Mouse (Mus musculus): ENCODE measurements around the gene Tradd.
"Not testable (repeated sequence)": the region's sequence is repeated elsewhere in the genome, so short reads cannot be mapped to it uniquely, and the experiment has no call there.

Tradd gene

DNA sequence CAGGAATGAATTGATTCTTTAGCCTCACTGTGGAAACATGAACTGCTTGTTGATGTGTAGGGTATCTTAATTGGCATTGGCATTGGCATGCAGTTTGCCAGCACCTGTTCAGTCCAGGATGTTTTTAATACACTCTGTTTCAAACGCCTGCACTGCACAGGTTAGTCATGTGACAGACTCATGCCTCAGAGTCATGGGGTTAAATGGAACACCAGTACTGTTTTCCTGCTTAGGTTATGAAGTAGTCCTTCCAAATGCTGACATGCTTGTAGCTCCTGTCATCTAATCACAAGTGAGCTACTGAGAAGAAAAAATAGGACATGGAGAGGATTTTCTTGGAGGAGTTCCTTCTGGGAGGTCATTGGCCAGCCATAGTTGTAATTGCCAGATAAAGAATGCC lies 29.2 kb downstream of the Tradd start:
- DNase-seq, result no peak

DNA sequence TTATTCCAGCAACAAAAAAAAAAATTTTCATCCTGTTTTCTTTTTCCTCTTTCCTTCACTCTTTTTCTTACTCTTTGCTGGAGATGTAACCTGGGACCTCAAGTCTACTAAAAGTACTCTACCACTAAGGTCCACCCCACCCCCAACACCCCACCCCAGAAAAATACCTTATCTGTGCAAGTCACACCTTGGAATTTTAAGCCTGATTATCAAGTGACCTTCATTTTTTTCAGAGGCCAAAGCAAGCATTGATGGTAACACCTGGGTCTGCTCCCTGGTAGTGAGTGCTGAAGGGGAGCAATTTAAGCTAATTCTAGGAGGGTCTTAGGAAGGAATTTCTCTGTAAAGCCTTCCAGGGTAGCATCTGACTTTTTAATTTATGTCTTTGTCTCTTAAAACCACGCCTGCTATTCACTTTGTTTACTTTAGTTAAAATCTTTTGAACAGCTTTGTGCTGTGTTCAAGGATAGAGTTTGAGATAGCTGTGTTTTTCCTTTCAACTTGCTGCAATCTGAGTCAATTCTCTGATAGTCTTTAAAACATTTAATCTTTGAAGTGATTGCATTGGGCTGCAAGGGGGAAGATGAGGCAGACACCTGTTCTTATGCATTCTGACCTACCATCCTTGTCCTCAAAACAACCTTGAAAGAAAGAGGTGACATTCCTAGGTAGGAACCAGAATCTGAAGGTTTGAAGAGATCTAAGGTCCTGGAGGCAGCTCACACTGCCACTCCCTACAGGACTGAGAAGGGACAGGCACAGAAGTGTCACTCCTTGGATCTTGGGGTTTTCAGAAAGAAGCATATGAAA lies 31.1 kb downstream of the Tradd start:
- no peak for DNase-seq

DNA sequence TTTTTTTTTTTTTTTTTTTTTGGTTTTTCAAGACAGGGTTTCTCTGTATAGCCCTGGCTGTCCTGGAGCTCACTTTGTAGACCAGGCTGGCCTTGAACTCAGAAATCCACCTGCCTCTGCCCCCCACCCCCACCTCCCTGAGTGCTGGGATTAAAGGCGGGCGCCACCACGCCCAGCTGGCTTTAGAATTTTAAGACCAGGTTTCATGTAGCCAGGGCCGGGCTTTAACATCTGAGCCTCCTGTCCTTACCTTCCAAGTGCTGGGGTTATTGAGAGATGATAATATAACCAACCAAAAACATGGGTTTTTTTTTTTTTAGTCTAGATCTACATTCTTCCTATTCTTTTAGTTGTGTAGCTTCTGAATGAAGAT lies 32.1 kb downstream of the Tradd start:
- DNase-seq, result not testable (repeated sequence)

DNA sequence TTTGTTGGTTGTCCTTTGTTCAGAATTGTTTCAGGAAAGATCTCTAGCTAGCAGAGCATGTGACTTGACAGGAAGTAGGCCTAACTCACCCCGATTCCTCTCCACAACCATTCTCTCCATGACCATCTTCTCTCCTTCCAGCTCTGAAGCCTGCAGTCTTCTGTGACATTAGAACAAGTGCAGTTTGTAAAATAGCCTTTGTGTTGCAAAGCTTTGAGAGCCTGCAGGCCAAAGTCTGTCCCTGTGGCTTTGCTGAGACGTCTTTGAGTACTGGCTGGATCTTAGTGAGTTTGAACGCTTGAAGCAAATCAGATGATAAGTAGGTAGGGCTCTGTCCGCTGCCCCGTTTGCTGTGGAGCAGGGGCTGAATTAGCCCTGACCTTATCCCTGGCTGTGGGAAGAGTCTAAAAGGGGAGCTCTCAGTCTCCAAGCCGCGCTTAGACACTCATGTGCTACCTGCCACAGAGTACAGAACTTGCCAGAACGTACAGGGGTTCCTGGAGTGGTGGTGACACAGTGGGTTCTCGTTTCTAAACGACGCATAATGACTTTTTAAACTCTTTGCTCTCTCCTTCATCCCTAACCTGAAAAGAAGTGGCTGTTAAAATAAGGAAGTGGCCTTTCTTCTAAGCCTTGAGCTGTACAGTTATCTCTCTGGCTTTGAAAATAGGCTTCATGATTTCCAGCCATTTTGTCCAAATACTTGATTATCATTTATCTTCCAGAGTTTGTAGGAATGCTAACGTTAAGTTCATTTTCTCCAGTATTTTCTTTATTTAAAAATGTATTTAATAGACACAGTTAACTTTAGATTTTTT lies 32.7 kb downstream of the Tradd start:
- DNase-seq, result no peak

DNA sequence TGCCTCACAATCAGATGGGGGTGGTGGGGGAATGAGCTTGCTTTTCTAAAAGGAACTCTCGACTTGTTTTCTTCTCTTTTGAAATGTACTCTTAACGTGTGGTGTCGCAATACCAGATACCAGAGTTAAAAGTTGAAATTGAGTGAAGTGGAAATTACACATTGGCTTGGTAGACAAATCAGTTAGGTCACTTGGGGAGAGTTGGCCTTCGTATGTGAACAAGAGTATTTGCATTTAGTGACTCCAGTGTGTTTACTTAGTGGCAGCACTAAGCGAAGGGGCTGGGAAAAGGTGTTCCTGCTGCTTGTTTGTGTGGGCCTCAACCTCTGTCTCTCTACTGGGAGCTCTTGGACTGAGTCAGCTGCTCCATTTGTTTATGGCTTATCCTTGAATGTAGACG lies 38.5 kb downstream of the Tradd start:
- peak; percentile 87 for DNase-seq

DNA sequence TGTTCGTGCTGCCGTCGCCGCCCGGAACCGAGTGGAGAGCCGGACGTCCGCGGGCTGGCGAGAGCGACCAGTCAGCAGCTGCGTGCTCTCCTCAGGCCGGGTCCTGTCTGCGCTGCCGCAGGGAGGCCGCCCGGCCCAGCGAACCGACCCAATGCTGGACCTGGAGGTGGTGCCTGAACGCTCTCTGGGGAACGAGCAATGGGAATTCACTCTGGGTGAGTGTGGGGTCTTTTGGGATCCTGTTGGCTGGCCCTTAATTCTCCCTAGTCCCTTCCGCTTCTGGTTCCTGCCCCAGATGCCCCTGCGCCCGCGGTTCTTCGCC lies 39.2 kb downstream of the Tradd start:
- DNase-seq, result no peak

DNA sequence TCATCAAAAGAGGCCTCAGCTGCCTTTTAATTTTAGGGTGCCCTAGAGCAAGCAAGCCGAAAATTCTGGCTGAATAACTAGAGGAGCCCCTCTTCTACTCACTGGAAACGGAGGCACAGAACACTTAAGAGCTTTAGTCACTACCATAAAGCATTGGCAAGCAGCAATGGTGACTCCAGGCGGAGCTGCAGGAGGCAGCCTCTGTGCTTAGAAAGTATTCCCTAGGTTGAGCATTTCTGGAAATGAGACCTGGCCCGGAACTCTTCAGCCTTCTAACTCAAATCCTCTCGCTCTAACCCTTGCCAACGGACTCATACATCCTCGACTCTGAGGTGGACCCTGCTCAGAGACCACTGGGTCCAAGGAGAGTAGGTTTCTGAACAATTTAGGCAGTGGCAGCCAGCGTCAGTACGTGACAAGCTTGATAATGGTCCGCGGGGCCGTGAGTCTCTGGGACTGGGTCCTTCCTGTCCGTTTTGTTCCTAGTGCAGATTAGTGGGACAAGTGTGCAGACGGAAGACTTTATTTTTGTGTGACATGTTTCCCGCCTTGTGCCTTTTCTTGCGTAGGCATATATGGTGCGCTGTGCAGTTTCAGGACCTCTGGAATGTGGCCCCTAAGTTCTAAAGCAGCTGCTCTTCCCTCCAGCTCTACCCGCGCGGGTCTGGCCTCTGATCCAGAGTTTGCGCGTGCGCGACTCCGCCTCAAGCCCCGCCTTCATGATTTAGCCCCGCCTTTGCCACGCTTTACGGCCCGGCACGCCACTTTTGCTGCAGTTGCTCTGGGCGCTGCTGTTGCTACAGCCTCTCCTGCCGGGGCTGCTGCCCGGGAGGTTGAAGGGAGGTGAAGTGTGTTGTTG lies 39.8 kb downstream of the Tradd start, which contains the start of gene D230025D16Rik:
Gene D230025D16Rik (plus strand): TSS at position 733 of the 859 bp plus-strand sequence.
- DNase-seq, result peak; percentile 96

DNA sequence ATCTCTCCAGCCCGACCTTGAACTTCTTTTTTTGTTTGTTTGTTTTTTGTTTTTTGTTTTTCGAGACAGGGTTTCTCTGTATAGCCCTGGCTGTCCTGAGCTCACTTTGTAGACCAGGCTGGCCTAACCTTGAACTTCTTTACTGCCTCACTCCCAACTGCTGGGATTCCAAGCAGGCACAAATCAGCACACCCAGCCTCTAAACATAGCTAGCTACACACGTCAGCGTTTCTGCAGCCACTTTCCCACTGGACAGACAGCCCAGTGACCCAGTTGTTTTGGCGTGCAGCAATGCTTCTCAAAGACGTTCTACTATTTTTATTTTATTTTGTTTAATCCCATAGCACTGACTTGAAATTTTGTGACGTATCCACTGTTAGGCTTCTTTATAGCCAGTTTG lies 40.6 kb downstream of the Tradd start:
- DNase-seq, result no peak

DNA sequence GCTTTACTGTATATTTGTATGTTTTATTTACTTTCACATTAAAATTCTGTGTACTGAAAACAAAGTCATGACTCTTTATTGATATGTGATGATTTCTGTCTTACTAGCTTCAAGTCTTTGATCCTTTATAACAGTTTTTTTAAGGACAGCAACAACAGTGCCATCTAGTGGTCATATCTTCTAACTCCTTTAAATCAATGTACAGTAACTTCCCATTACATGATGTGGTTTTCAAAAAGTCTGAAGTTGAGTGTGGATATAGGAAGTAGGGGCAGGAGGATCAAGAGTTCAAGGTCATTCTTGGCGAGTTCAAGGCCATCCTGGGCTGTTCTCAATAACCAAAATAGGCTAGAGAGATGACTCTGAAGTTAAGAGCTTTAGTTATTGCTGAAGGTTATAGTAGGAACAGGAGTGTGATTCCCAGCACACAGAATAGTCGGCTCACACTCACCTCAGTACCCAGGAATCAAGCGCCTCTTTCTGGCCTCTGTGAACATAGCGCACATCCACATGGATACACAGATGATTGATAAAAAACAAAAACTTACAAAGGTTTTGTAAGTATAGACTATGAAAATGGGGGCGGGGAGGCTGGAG lies 46.4 kb downstream of the Tradd start:
- DNase-seq, result peak; percentile 77

DNA sequence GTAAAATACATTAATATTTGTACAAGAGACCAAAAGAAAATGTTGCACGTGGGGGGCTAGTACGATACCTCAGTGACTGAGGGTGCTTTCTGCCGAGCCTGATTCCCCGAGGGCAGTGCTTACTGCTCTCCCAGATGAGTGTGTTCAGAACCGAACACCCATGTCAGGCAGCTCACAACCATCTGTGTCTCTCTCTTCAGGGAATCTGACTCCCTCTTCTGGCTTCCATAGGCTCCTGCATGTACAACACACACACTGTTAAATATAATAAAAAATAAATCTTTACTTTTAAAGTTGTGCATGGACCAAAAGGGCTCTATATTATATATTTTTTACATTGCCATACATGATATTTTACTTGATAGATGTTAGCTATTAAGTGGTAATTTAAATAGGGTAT lies 50.3 kb downstream of the Tradd start:
- no peak for DNase-seq

DNA sequence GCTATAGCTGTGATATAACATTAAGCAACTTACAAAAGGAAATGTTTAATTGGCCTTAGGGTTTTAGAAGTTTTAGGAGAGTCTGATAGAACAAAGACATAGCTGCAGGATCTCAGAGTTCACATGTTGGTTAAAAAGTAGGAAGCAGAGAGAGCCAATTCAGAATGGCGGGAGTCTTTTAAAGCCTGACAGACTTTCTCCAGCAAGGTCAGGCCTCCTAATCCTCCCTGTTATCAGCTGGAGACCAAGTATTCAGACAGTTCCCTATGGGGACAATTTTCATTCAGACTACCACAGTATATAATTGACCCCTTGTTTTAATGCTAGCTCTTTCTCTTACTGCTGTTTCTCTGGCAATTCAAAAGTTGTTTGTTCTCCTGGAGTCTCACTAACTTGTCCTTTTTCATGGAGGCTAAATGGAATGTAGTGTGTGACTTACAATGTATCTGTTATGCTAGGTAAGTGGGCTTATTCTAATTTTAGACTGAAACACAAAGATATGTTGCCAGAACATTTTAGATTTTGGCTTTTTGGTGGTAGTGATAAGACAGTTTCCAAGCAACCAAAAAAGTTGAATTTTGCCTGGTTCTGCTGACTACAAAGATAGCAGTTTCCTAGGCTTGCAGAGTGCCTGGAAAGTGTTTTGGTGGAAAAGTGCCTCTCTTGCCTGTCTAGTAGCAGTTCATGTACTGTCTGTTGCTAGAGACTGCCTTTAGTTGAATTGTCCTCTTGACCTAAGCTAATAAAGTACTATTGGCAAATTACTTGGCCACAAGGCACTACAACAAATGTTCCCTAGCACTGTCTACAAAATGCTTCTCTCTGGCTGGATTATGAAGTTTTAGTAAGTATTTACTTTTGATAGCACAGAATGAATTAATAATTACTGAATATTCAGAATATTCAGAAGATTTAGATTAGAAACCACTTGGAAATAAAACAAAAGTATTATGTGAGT lies 55.0 kb downstream of the Tradd start:
- no peak for DNase-seq

All from lung, postnatal 36 days (tissue).